Mouse (Mus musculus) ES-Bruce4 (cell line): ENCODE results near the gene Foxp1.

Source experiments
- CTCF ChIP-seq: IDR thresholded peaks from one replicate; pipeline ENCODE4 v1.8.1; 2011; ENCODE audit warnings: low read depth, low read length
- POLR2A ChIP-seq: IDR thresholded peaks from one replicate; pipeline ENCODE4 v1.8.1; 2011; ENCODE audit warnings: low read length; ENCODE audit not compliant: insufficient read depth

DNA sequence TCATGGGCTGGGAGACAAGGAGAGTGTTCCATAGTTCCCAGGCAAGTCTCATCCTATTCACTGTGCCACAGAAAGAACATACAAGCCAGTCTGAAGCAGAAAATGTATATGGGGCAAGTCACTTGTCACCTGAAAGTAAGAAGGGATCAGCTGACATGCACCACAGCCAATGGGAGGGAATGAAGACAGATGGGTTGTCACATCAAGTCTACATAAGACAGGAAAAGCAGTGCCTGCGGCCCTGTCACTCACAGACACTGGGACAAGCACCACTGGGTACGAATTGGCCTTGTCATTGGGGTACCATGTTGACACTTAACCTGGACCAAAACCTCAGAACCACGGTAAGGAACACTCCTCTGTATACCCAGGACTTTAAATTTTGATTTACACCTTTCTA, 216.8 kb downstream of the Foxp1 start:
- TF ChIP-seq POLR2A (no peak), CTCF (no peak)
